Mouse (Mus musculus) forebrain, embryonic 11.5 days (tissue): ENCODE data around the gene Atn1. TPM values are rescaled to one million over a fixed set of nuclear protein-coding genes. Genes with fewer than 3 reads are reported as not detected.
A peak's percentile ranks its signal among the peaks of the same experiment; 100 is the strongest.
"Not testable (repeated sequence)": the region's sequence is repeated elsewhere in the genome, so short reads cannot be mapped to it uniquely, and the experiment has no call there.

Experiments used
- ATAC-seq: fragments of 200-750 bp; cut with Nextera tagmentation; replicated peaks from 2 replicates; pipeline ENCODE4 v1.8.0; 2017; ENCODE audit warnings: moderate TSS enrichment; ENCODE audit not compliant: low FRiP score
- DNase-seq: peaks from one replicate; pipeline ENCODE4 v3.0.0-alpha.2; 2017; ENCODE audit warnings: low spot score
- H3K27ac ChIP-seq: fragments of 300-500 bp; sonication (generic); 2 replicates; pipeline ENCODE4 v1.5.1; 2014; ENCODE audit warnings: low read depth, low read length
- H3K27me3 ChIP-seq: fragments of 300-500 bp; sonication (generic); 2 replicates; pipeline ENCODE4 v1.6.1; 2014; ENCODE audit warnings: mild to moderate bottlenecking, low read length, mixed read lengths; ENCODE audit not compliant: control insufficient read depth, insufficient read depth
- H3K36me3 ChIP-seq: fragments of 300-500 bp; sonication (generic); 2 replicates; pipeline ENCODE4 v1.6.1; 2014; ENCODE audit warnings: mild to moderate bottlenecking, low read length, moderate library complexity, mixed read lengths; ENCODE audit not compliant: control insufficient read depth, insufficient read depth
- H3K4me1 ChIP-seq: fragments of 300-500 bp; sonication (generic); replicated peaks from 2 replicates; pipeline ENCODE4 v1.6.1; 2014; ENCODE audit warnings: low read length, mixed read lengths; ENCODE audit not compliant: control insufficient read depth, insufficient read depth
- H3K4me2 ChIP-seq: fragments of 300-500 bp; sonication (generic); 2 replicates; pipeline ENCODE4 v1.6.1; 2014; ENCODE audit warnings: low read depth, mild to moderate bottlenecking, low read length, moderate library complexity, mixed read lengths; ENCODE audit not compliant: severe bottlenecking
- H3K4me3 ChIP-seq: fragments of 300-500 bp; sonication (generic); 2 replicates; pipeline ENCODE4 v1.5.1; 2014; ENCODE audit warnings: low read depth, low read length
- H3K9ac ChIP-seq: fragments of 300-500 bp; sonication (generic); 2 replicates; pipeline ENCODE4 v1.6.1; 2014; ENCODE audit warnings: low read length
- H3K9me3 ChIP-seq: fragments of 300-500 bp; sonication (generic); 2 replicates; pipeline ENCODE4 v1.6.1; 2016; ENCODE audit warnings: low read length, mixed read lengths; ENCODE audit not compliant: control insufficient read depth
- WGBS: fragments of 180-500 bp; shearing (Covaris S2); extraction: QIAGEN DNeasy Blood & Tissue Kit; methylation state at CpG from one replicate; pipeline ENCODE4 v1.1.7; 2014; 5-methylcytosine and 5-hydroxymethylcytosine counted together
- polyA plus RNA-seq: library from polyadenylated mRNA; unstranded; fragments of >200 nt; fragmentation: Nextera tagmentation; extraction: Ambion mirVana; gene quantifications from 2 replicates; pipeline ENCODE4 v1.2.1, GENCODE M21; 2014

The Atn1 gene
- polyA plus RNA-seq, result 13.9 and 14.4 TPM in 2 replicates

GRCm38 (mm10) chr6:124755831-124756595, at the start of gene Atn1, which contains the start of gene Gm45234:
Atn1 (minus strand) TSS chr6:124756524.
Gm45234 (minus strand) TSS chr6:124756021.
- H3K4me1 ChIP-seq, result peaks cover 28% of the 10 kb centered on the region
- peak; percentile 87 for DNase-seq
- H3K27ac ChIP-seq, result peak within 1 kb of the TSS; percentile 94
- under 1% methylated on average over 42 of the region's 100 CpGs for WGBS
- peak within 1 kb of the TSS; percentile 75 for H3K4me2 ChIP-seq
- peak within 1 kb of the TSS; percentile 95 for H3K9ac ChIP-seq
- peak; percentile 68 for ATAC-seq
- no peaks in the 10 kb centered on the region for H3K27me3 ChIP-seq
- H3K4me3 ChIP-seq, result peak within 1 kb of the TSS; percentile 87
- no peaks in the 10 kb centered on the region; the same call in 1 of the 2 replicates for H3K36me3 ChIP-seq
- H3K9me3 ChIP-seq, result no peaks in the 10 kb centered on the region

GRCm38 (mm10) chr6:124805341-124806321, 49.3 kb upstream of the Atn1 start:
- Histone ChIP-seq H3K9ac (peak overlapping the region; percentile 58), H3K4me1 (peaks cover 13% of the 10 kb centered on the region), H3K9me3 (no peaks in the 10 kb centered on the region), H3K4me3 (peak overlapping the region; percentile 32), H3K36me3 (no peaks in the 10 kb centered on the region; the same call in 1 of the 2 replicates), H3K4me2 (peak overlapping the region; percentile 83), H3K27ac (peak overlapping the region; percentile 81), H3K27me3 (no peaks in the 10 kb centered on the region)
- DNase-seq, result peak; percentile 96
- 3% methylated on average over 34 of the region's 34 CpGs for WGBS
- peak; percentile 79 for ATAC-seq

- ATAC-seq, result no peak
Observed at GRCm38 (mm10) chr6:124804341-124804740, 48.0 kb upstream of the Atn1 start.

GRCm38 (mm10) chr6:124803691-124804090, 47.4 kb upstream of the Atn1 start:
- H3K4me1 ChIP-seq, H3K36me3 ChIP-seq, H3K27me3 ChIP-seq, H3K9ac ChIP-seq, H3K27ac ChIP-seq, H3K4me2 ChIP-seq, ATAC-seq, H3K4me3 ChIP-seq, H3K9me3 ChIP-seq: not testable (repeated sequence)
- peak; percentile 19 for DNase-seq
- WGBS, result 97% methylated on average over 4 of the region's 4 CpGs

More at GRCm38 (mm10) chr6:124804341-124804740, 48.0 kb upstream of the Atn1 start:
- 90% methylated on average over 3 of the region's 3 CpGs for WGBS
- H3K36me3 ChIP-seq, result no peaks in the 10 kb centered on the region
- H3K9me3 ChIP-seq, result no peaks in the 10 kb centered on the region
- peak; percentile 22 for DNase-seq
- peaks cover 7% of the 10 kb centered on the region for H3K4me1 ChIP-seq
- no peaks in the 10 kb centered on the region for H3K27me3 ChIP-seq
- no peak overlapping the region for H3K9ac ChIP-seq
- H3K4me2 ChIP-seq, result no peak overlapping the region
- no peak overlapping the region for H3K27ac ChIP-seq
- no peak overlapping the region for H3K4me3 ChIP-seq

GRCm38 (mm10) chr6:124803061-124803460, 46.7 kb upstream of the Atn1 start:
- Histone ChIP-seq H3K4me3 (no peak overlapping the region), H3K4me2 (no peak overlapping the region), H3K36me3 (no peaks in the 10 kb centered on the region), H3K4me1 (peaks cover 3% of the 10 kb centered on the region; the same call in 1 of the 2 replicates), H3K9ac (no peak overlapping the region), H3K27me3 (no peaks in the 10 kb centered on the region), H3K9me3 (no peaks in the 10 kb centered on the region), H3K27ac (no peak overlapping the region)
- WGBS, result 79% methylated on average over 3 of the region's 3 CpGs
- DNase-seq (peak; percentile 47), ATAC-seq (no peak)

GRCm38 (mm10) chr6:124802400-124802799, 46.1 kb upstream of the Atn1 start:
- H3K9ac ChIP-seq, H3K4me1 ChIP-seq, ATAC-seq, H3K9me3 ChIP-seq, H3K4me3 ChIP-seq, H3K27ac ChIP-seq, H3K36me3 ChIP-seq, DNase-seq, H3K27me3 ChIP-seq: not testable (repeated sequence)
- 10% methylated on average over 5 of the region's 9 CpGs for WGBS
- peak overlapping the region; percentile 3; the same call in 1 of the 2 replicates for H3K4me2 ChIP-seq

- DNase-seq, result no peak
- no peak for ATAC-seq
- no peaks in the 10 kb centered on the region for H3K27me3 ChIP-seq
- H3K9me3 ChIP-seq, result no peaks in the 10 kb centered on the region
- H3K36me3 ChIP-seq, result no peaks in the 10 kb centered on the region
- no peak overlapping the region for H3K9ac ChIP-seq
- H3K4me3 ChIP-seq, result no peak overlapping the region
- WGBS, result 85% methylated on average over 2 of the region's 2 CpGs
- no peak overlapping the region for H3K27ac ChIP-seq
- H3K4me1 ChIP-seq, result no peaks in the 10 kb centered on the region
- H3K4me2 ChIP-seq, result no peak overlapping the region
Observed at GRCm38 (mm10) chr6:124796200-124796599, 39.9 kb upstream of the Atn1 start.

- no peaks in the 10 kb centered on the region for H3K4me1 ChIP-seq
- H3K9ac ChIP-seq, result no peak overlapping the region
- 80% methylated on average over 4 of the region's 4 CpGs for WGBS
- no peak overlapping the region for H3K4me2 ChIP-seq
- H3K27ac ChIP-seq, result no peak overlapping the region
- H3K27me3 ChIP-seq, result no peaks in the 10 kb centered on the region
- H3K9me3 ChIP-seq, result no peaks in the 10 kb centered on the region
- no peak overlapping the region for H3K4me3 ChIP-seq
- no peaks in the 10 kb centered on the region for H3K36me3 ChIP-seq
- DNase-seq, result no peak
- ATAC-seq, result no peak
Observed at GRCm38 (mm10) chr6:124795781-124796180, 39.5 kb upstream of the Atn1 start.
